Mouse (Mus musculus): ENCODE measurements around the gene Zfp58.
"Not testable (repeated sequence)": the region's sequence is repeated elsewhere in the genome, so short reads cannot be mapped to it uniquely, and the experiment has no call there.

Zfp58 gene

DNA sequence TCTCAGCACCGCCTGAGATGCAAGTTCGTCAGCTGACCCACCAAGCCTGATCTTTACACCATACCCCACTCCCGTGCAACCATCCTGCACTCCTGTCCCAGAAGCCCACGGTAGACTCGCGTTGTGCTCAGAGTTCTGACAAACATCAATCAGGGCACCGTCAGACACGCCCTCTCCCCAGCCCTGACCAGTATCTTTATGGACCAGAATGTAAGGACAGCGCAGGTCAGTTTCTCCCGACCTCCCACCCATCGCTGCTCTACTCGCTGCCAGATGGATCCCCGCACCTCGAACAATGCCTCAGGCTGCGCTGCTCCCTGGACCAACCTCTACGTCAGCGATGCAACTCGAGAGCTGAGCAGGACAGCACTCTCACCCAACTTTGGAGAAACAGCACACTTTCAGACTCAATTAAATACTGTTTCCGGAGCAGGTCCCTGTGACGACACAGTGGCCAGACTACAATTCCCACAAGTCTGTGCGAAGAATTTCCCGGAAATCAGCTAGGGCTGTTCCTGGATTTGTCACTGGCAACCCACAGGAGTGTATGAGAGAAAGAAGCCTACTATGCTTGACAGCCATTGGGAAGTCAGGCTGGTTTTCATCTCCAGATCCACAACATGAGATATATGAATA lies at the start of gene Zfp58:
Gene Zfp58, minus strand, starts transcription at position 472 of the 636 bp plus-strand sequence.
- peak; percentile 86 to 87 for DNase-seq

DNA sequence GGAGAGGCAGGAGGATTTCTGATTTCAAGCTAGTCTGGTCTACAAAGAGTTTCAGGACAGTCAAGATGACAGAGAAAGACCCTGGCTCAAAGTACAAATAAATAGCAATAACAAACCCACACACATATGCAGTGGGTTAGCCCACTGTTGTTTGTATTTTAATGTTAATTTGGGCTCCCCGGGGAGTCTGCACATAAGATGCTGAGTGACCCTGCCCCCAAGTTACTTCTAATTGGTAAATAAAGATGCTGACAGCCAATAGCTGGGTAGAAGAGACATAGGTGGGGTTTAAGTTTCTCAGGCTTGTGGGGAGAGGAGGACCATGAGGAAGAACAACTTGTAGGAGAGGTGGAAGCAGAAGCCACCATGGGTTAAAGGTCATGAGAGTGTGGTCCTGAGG lies 45.6 kb upstream of the Zfp58 start:
- no peak for DNase-seq

DNA sequence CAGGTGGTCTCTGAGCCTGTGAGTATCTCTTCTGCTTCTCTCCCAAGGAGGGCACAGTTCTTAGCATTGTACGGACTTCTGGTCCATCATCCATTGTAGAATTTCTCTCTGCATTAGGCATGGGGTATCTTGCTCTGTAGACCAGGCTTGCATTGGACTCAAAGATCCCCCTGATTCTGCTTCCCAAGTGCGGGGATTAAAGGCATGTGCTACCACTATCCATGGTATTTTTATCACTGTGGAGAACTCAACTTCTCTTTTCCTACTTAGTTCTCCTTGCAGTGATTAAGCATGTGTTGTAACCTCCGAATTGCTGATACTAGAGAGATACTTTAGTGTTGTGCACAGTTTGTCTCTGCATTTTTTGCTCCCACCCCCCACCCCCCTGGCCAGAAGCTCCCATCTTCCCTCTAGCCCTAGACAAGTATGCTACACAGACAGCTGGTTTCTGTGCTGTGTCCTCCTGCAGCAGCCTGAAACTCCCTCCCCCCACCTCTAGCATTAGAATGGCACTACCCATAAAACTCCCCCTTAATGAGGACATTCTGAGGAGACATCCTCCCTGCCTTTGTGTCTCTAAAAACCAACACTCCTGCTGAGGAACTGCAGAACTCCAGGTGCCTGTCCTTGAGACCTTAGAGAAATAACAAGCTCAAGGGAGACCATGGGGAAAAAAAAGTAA lies 26.8 kb upstream of the Zfp58 start:
- DNase-seq: no peak

DNA sequence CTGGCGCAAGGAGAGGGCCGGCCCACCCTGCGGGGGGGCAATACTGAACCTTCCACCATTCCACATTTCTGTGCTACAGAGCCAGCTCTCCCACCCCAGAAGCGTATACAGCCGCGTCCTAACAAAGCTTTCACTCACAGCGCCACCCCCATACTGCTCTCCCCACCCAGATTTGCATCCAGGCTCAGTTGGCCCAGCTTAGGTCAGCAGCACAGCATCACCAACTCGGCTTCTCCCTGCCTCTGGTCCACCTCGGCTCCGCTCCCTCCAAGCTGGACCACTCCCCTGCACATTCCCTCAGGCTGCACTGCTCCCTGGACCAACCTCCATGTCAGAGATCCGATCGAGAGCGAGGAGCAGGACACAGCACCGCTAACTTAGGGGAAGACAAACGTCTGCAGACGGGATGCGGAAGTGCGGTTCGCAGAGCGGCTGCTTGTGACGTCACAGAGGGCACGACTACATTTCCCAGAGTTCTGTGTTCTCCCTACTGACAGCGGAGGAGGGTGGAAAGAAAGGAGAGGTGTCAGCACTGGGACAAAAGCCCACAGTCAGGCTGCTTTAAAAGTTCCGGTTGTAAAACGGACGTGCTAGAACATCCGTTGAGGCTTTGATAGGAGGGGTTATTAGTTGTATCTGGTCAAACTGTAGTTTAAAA lies 25.5 kb upstream of the Zfp58 start, which contains the start of the genes Gm26965 and Zfp87:
Gene Gm26965, minus strand, starts transcription at position 399 of the 658 bp plus-strand sequence.
Gene Zfp87, minus strand, starts transcription at position 425 of the 658 bp plus-strand sequence.
- peak; percentile 95 to 96 for DNase-seq

DNA sequence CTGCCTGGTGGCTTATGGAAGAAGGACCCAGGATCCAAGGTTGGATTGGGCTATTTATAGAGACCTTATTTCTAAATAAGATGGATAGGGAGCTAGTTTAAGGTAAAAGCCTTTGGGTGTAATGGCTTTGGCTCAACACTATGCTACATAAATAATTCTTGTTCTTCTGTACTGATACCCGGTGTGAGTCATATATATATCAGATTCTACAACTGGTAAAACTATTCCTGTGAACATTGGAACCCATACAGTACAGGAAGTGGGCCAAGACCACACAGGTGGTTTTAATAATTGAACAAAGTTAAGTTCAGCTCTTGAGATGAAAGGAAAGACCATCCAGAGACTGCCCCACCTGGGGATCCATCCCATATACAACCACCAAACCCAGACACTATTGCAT lies 553 bp upstream of the Zfp58 start:
- DNase-seq: peak in 1 of 2 experiments; percentile 10

DNA sequence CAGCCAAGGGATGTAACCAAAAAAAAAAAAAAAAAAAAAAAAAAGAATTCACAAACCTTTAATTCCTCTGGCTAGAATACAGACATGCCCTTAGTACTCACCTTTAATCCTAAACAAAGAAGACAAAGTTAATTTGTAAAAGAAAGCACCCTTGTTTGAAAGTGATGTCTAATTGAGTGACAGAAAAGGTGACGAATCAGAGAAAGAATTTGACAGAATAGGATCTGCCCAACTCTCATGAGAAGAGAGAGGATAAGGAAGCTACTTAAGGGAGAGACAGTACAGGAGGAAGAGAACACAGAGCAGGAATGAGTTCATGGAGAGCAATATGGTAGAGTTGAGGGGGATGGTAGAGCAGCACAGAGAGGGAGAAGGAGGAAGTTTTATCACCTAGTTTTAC lies 4.7 kb downstream of the Zfp58 start:
- no peak for DNase-seq

DNA sequence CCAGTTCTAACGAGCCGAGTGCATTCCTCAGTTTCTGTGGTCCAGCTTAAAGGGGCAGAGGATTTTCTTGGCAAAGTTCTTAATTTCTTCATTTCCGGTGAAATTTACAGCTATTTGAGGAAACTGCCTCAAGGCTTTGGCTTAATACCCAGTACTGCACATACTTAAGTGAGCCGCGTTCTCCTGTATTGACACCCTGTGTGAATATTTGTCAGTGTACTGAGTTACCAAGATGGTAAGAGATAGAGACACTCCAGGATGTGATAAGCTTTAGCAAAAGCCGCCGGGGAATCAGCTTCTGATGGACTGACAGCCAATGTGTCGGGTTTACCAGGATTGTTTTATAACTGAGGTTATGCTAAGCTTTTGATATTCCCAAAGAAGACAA lies 15.9 kb downstream of the Zfp58 start:
- DNase-seq: peak in 1 of 2 experiments; percentile 14

DNA sequence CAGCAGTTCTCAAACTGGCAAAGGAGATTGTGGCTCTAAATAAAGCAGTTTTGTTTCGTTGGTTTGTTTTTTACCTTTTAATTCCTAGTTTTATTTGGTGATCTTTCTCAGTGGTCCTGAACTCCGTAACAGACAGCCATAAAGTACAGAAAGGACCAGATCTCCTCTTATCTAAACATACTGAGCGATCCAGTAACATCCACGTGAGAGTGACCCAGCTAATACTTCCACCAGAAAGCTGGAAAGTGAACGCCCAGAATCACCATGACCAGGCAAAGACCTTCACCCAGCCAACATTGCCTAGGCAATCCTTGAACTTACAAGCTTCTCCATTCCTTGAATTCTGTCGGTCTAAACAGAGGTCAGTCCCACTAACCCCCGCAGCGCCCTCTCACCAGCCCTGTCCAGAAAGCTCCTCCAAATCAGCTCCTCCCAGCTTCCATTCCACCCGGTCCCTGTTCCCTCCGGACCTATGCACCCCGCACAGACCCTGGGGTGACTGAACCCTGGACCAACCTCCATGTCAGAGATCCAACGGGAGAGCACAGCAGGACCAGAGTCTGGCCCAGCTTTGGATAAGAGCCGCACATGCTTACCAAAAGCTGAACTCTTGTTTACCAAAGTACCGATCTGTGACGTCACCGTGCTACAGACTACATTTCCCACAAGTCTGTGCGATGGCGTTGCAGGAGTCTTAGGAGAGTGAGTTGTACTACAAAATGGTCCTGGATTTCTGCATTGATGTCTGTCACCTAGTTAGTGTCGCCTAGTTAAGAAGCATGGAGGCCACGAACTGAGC lies 16.5 kb downstream of the Zfp58 start, which contains the start of gene Zfp874b:
Gene Zfp874b, minus strand, starts transcription at position 634 of the 799 bp plus-strand sequence.
- peak; percentile 89 to 91 for DNase-seq

DNA sequence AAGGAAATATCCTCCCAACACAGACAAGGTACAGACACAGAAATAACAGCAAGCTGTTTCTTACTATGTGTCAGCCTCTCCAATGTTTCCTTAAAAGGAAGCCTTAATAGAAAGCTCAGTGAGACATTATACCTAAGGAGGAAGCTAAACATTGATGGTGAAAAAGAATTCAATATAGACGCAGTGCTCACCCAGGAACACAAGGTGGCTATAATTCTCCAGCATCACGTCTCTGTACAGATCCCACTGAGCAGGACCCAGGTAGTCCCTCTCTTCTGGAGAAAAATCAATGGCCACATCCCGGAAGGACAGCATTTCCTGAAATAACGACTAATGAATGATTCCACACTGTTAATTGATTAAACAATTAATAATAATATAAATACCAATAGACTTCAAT lies 18.8 kb downstream of the Zfp58 start:
- DNase-seq: no peak

DNA sequence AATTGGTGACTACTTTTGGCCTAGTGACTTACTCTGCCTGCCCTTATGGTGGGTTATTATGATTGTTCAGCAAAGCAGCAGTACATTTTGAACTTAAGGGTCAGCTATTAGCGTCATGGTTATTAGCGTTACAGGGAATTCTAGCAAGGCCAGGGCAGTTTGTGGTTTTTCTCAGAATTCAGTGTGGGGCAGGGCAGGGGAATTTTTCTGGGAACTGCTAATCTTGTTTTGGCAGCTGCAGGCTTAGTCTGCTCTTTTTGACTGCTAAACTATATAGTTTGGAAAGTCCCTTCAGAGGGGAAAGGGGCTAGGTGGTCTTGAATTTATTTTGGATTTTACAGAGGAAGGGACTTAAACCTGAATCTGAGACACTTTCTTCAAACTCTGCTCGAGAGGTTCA lies 31.1 kb downstream of the Zfp58 start:
- DNase-seq: no peak

DNA sequence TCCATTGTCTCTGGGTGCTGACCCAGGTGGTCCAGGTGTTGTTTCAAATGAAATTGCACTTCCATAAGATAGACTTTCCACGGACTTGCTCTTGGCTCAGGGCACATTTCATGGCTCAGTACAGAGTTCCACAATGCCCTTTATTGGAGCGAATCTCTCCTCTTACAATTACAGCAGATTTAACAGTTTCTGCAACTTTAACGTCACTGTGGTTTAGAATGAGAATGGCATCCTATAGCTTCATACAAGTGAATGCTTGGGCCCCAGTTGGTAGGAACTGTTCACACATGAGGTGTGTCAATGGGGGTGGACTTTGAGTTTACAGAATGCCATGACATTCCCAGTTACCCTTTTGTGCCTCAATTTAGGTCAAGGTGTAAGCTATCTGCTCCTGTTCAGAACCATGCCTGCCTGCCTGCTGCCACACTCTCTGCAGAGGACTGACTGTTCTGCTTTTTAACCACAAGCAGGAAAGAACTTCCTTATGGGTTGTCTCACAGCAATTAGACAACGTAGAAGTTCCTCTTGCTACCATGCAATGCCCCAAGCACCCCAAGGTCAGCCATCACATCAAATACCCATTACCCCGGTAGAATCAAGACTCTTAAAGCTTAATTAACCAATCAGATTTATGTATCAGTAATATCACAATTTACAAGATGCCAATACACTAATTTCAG lies 36.7 kb downstream of the Zfp58 start:
- DNase-seq: not testable (repeated sequence)

DNA sequence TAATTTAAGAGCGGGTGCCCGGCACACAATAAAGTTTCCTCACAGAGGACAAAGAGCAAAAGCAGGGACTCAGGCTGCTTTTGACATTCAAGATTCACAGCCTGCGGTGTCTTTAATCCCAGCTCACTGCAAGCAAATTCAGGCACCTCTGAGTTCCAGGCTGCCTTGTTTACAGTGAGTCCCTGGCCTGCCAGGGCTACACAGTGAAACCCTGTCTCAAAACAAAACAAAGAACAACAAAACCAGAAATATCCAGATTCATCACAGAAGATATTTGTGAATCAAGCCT lies 48.4 kb downstream of the Zfp58 start:
- peak; percentile 6 for DNase-seq

DNA sequence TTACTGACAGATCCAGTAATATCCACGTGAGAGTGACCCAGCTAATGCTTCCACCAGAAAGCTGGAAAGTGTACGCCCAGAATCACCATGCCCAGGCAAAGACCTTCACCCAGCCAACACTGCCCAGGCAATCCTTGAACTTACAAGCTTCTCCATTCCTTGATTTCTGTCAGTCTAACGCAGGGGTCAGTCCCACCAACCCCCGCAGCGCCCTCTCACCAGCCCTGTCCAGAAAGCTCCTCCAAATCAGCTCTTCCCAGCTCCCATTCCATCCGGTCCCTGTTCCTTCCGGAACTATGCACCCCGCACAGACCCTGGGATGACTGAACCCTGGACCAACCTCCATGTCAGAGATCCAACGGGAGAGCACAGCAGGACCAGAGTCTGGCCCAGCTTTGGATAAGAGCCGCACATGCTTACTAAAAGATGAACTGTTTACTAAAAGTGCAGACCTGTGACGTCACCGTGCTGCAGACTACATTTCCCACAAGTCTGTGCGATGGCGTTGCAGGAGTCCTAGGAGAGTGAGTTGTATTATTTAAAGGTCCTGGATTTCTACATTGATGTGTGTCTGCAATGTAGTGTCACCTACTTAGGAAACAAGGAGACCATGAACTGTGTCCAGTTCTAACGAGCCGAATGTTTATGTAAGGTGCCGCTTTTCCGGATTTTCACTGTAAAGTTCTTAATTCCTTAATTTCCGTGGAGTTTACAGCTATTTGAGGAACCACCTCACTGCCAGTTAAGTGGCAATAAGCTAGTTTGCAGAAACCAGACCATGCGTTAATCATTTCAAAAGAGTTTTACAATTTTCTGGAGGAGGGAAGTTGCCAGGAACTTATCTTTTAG lies 49.0 kb downstream of the Zfp58 start, which contains the start of gene Zfp874a:
Gene Zfp874a, minus strand, starts transcription at position 453 of the 849 bp plus-strand sequence.
- DNase-seq: peak; percentile 88 to 93
